Mouse (Mus musculus) liver, embryonic 13.5 days (tissue): ENCODE measurements around the gene Prodh2. TPM values are rescaled to one million over a fixed set of nuclear protein-coding genes. Genes with fewer than 3 reads are reported as not detected.

Experiments
- ATAC-seq: fragments of 200-750 bp; cut with Nextera tagmentation; 2 replicates; pipeline ENCODE4 v1.8.0; 2017; ENCODE audit warnings: low read depth, mild to moderate bottlenecking, moderate number of reproducible peaks, moderate library complexity
- DNase-seq: peaks from one replicate; pipeline ENCODE4 v3.0.0; 2022
- H3K27ac ChIP-seq: fragments of 300-500 bp; sonication (generic); 2 replicates; pipeline ENCODE4 v1.5.1; 2015; ENCODE audit warnings: moderate library complexity, mild to moderate bottlenecking, inconsistent platforms
- H3K27me3 ChIP-seq: fragments of 300-500 bp; sonication (generic); 2 replicates; pipeline ENCODE4 v1.6.1; 2015; ENCODE audit warnings: mild to moderate bottlenecking, inconsistent platforms
- H3K36me3 ChIP-seq: fragments of 300-500 bp; sonication (generic); 2 replicates; pipeline ENCODE4 v1.6.1; 2015; ENCODE audit warnings: mild to moderate bottlenecking, inconsistent platforms
- H3K4me1 ChIP-seq: fragments of 300-500 bp; sonication (generic); replicated peaks from 2 replicates; pipeline ENCODE4 v1.6.1; 2015; ENCODE audit warnings: inconsistent platforms
- H3K4me2 ChIP-seq: fragments of 300-500 bp; sonication (generic); 2 replicates; pipeline ENCODE4 v1.6.1; 2015; ENCODE audit warnings: inconsistent platforms, mild to moderate bottlenecking, moderate library complexity
- H3K4me3 ChIP-seq: fragments of 300-500 bp; sonication (generic); replicated peaks from 2 replicates; pipeline ENCODE4 v1.5.1; 2015; ENCODE audit warnings: mild to moderate bottlenecking, inconsistent platforms
- H3K9ac ChIP-seq: fragments of 300-500 bp; sonication (generic); 2 replicates; pipeline ENCODE4 v1.6.1; 2015; ENCODE audit warnings: mild to moderate bottlenecking, inconsistent platforms
- H3K9me3 ChIP-seq: fragments of 300-500 bp; sonication (generic); replicated peaks from 2 replicates; pipeline ENCODE4 v1.6.1; 2016; ENCODE audit warnings: inconsistent platforms
- WGBS: fragments of 180-500 bp; shearing (Covaris S2); methylation state at CpG from one replicate; pipeline ENCODE4 v1.1.7; 2015; ENCODE audit not compliant: insufficient replicate concordance; 5-methylcytosine and 5-hydroxymethylcytosine counted together
- microRNA-seq: library from miRNA; unstranded; fragments of <30 nt; microRNA quantifications from one replicate; pipeline ENCODE4, GENCODE M21; 2016
- polyA plus RNA-seq: library from polyadenylated mRNA; unstranded; fragments of >200 nt; fragmentation: Nextera tagmentation; extraction: Ambion mirVana; gene quantifications from 2 replicates; pipeline ENCODE4 v1.2.1, GENCODE M21; 2015

Prodh2 gene
- polyA plus RNA-seq, 1 experiment from 2014 or later: 28.1 TPM

GRCm38 (mm10) chr7:30560296-30560695 is 66.9 kb downstream of the Prodh2 start:
- H3K4me2 ChIP-seq: peak overlapping the region; percentile 73
- H3K36me3 ChIP-seq: peaks cover 37% of the 10 kb centered on the region
- ATAC-seq: no peak
- no peaks in the 10 kb centered on the region for H3K27me3 ChIP-seq
- peak overlapping the region; percentile 66 for H3K9ac ChIP-seq
- H3K4me1 ChIP-seq: peaks cover 50% of the 10 kb centered on the region
- WGBS: 68% methylated on average over 2 of the region's 2 CpGs
- DNase-seq: no peak
- H3K27ac ChIP-seq: peak overlapping the region; percentile 86
- H3K9me3 ChIP-seq: no peaks in the 10 kb centered on the region
- peak overlapping the region; percentile 67; the same call in 1 of the 2 replicates for H3K4me3 ChIP-seq

- Histone ChIP-seq H3K9ac (peak overlapping the region; percentile 81), H3K27me3 (no peaks in the 10 kb centered on the region), H3K4me2 (peak overlapping the region; percentile 89), H3K4me1 (peaks cover 48% of the 10 kb centered on the region), H3K27ac (peak overlapping the region; percentile 84), H3K4me3 (peak overlapping the region; percentile 83), H3K36me3 (peaks cover 36% of the 10 kb centered on the region), H3K9me3 (no peaks in the 10 kb centered on the region)
- ATAC-seq (peak; percentile 8; the same call in 1 of the 2 replicates), DNase-seq (no peak)
- under 1% methylated on average over 27 of the region's 27 CpGs for WGBS
Measured at GRCm38 (mm10) chr7:30562526-30563116, 69.2 kb downstream of the Prodh2 start.

Small RNAs within 50 kb of the gene (microRNA-seq; reads per million reads assigned to microRNA genes)
- 5.3 reads per million, percentile 13 among the genes with 10 or more reads in this experiment for gene Gm38670

Other genes starting within 250 kb of the Prodh2 start
- 0.13 TPM in 1 of 2 replicates, not detected in the other for gene Thap8, start 213.5 kb upstream of the Prodh2 start, polyA plus RNA-seq
- gene Wdr62, start 213.2 kb upstream of the Prodh2 start, polyA plus RNA-seq: 7.0 and 8.1 TPM in 2 replicates
- gene Clip3, start 201.9 kb upstream of the Prodh2 start, polyA plus RNA-seq: 1.4 and 1.7 TPM in 2 replicates
- 17.2 and 18.9 TPM in 2 replicates for gene Alkbh6, start 184.9 kb upstream of the Prodh2 start, polyA plus RNA-seq
- 6.1 and 8.8 TPM in 2 replicates for gene Syne4, start 178.8 kb upstream of the Prodh2 start, polyA plus RNA-seq
- gene E130208F15Rik, start 171.9 kb upstream of the Prodh2 start, polyA plus RNA-seq: 1.3 and 1.8 TPM in 2 replicates
- gene Sdhaf1, start 169.7 kb upstream of the Prodh2 start, polyA plus RNA-seq: 6.4 and 6.6 TPM in 2 replicates
- gene Lrfn3, start 130.8 kb upstream of the Prodh2 start, polyA plus RNA-seq: 1.4 and 1.5 TPM in 2 replicates
- 65.8 and 80.0 TPM in 2 replicates for gene Tyrobp, start 79.9 kb upstream of the Prodh2 start, polyA plus RNA-seq
- 2.7 and 4.0 TPM in 2 replicates for gene Hcst, start 73.8 kb upstream of the Prodh2 start, polyA plus RNA-seq
- gene Nfkbid, start 71.9 kb upstream of the Prodh2 start, polyA plus RNA-seq: 1.2 TPM in 2 replicates
- 4.6 and 4.7 TPM in 2 replicates for gene Aplp1, start 48.1 kb upstream of the Prodh2 start, polyA plus RNA-seq
- 0.16 and 0.20 TPM in 2 replicates for gene Kirrel2, start 35.9 kb upstream of the Prodh2 start, polyA plus RNA-seq
- gene Nphs1, start 35.3 kb upstream of the Prodh2 start, polyA plus RNA-seq: 0.13 and 0.17 TPM in 2 replicates
- 2.0 and 2.3 TPM in 2 replicates for gene Arhgap33, start 41.4 kb downstream of the Prodh2 start, polyA plus RNA-seq
- 4.4 and 4.6 TPM in 2 replicates for gene Hspb6, start 58.6 kb downstream of the Prodh2 start, polyA plus RNA-seq
- gene Proser3, start 58.7 kb downstream of the Prodh2 start, polyA plus RNA-seq: 1.8 and 2.3 TPM in 2 replicates
- gene Lin37, start 66.2 kb downstream of the Prodh2 start, polyA plus RNA-seq: 25.3 and 31.9 TPM in 2 replicates
- 49.4 TPM in 2 replicates for gene U2af1l4, start 69.7 kb downstream of the Prodh2 start, polyA plus RNA-seq
- 3.4 and 3.8 TPM in 2 replicates for gene Gm49396, start 69.7 kb downstream of the Prodh2 start, polyA plus RNA-seq
- 80.1 and 81.3 TPM in 2 replicates for gene Psenen, start 70.0 kb downstream of the Prodh2 start, polyA plus RNA-seq
- gene Igflr1, start 71.8 kb downstream of the Prodh2 start, polyA plus RNA-seq: 1.6 and 2.1 TPM in 2 replicates
- 2.8 and 3.8 TPM in 2 replicates for gene Kmt2b, start 95.1 kb downstream of the Prodh2 start, polyA plus RNA-seq
- gene Zbtb32, start 105.3 kb downstream of the Prodh2 start, polyA plus RNA-seq: 0.09 and 0.20 TPM in 2 replicates
- gene Upk1a, start 119.2 kb downstream of the Prodh2 start, polyA plus RNA-seq: 0.09 and 0.50 TPM in 2 replicates
- gene Cox6b1, start 132.5 kb downstream of the Prodh2 start, polyA plus RNA-seq: 690 and 705 TPM in 2 replicates
- 0.09 TPM in 1 of 2 replicates, not detected in the other for gene Etv2, start 142.2 kb downstream of the Prodh2 start, polyA plus RNA-seq
- gene Rbm42, start 156.7 kb downstream of the Prodh2 start, polyA plus RNA-seq: 58.0 and 59.4 TPM in 2 replicates
- gene Haus5, start 171.4 kb downstream of the Prodh2 start, polyA plus RNA-seq: 38.2 and 38.7 TPM in 2 replicates
- gene Pmis2, start 178.0 kb downstream of the Prodh2 start, polyA plus RNA-seq: not detected in 2 replicates
- 0.34 and 0.37 TPM in 2 replicates for gene 2200002J24Rik, start 205.3 kb downstream of the Prodh2 start, polyA plus RNA-seq
- 1.1 and 1.7 TPM in 2 replicates for gene Atp4a, start 218.6 kb downstream of the Prodh2 start, polyA plus RNA-seq
- 108 and 121 TPM in 2 replicates for gene Tmem147, start 235.9 kb downstream of the Prodh2 start, polyA plus RNA-seq